Mouse (Mus musculus): ENCODE measurements around the gene Zfp36l1.

The Zfp36l1 gene

DNA sequence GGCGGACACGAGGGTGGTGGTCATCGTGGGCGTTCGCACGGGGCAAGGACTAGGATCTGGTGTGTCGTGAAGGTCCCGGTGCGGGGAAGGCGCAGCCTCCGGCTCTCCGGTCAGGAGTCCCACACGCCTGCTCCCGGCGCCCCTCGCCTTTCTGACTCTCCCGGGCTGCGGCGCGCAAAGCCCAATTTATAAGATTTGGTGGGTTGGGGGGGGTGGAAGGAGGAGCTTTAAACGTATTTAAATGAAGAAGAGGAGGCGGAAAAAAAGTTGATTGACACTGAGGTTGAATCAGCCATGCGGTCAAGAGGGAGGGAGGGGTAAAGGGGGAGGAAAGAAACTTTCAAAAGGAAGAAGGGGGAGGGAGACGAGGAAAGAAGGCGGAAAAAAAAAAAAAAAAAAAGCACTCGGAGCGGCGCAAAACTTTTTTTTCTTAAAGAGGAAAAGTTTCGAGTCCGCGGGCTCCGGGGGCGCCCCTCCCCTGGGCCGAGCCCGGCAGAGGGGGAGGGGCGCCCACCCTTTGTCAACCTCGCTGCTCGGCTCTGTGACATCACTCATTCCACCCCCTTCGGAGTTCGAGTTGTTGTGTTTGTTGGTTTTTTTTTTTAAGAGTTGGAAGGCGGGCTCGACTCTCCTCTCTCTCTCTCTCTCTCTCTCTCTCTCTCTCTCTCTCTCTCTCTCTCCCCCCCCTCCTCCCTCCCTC is at the start of gene Zfp36l1:
Gene Zfp36l1, minus strand, starts transcription at position 162 of the 700 bp plus-strand sequence.
- peak; percentile 87 to 94 for DNase-seq (ENCODE audit: low spot score in 2 of 2)

GRCm38 (mm10) chr12:80162448-80162847 is 49.6 kb upstream of the Zfp36l1 start:
- DNase-seq (ENCODE audit: low spot score in 2 of 2) = no peak

GRCm38 (mm10) chr12:80157675-80158074 is 44.9 kb upstream of the Zfp36l1 start:
- DNase-seq (ENCODE audit: low spot score in 2 of 2) = no peak

DNA sequence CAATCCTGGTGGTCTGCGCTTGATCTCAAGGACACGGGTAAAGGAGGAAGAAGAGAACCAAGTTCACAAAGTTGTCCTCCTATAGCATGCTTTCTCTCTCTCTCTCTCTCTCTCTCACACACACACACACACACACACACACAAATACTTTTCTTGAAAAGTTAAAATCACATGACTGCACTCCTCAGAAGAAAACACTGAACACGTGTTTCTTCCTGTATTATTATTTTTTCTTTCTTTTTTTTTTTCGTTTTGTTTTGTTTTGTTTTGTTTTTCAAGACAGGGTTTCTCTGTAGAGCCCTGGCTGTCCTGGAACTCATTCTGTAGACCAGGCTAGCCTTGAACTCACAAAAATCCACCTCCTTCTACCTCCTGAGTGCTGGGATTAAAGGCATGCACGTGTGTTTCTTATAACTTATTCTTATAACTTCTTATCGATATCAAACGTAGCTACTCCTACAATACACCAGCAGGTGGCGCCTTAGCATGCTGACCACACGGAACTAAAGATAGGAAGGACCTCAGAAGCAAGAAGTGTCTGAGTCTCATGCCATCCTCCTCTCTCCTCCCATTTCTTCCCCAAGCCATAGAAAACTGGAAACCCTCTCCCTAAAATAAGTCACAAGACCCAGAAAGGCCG is 41.0 kb upstream of the Zfp36l1 start:
- peak; percentile 51 to 82 for DNase-seq (ENCODE audit: low spot score in 2 of 2)

DNA sequence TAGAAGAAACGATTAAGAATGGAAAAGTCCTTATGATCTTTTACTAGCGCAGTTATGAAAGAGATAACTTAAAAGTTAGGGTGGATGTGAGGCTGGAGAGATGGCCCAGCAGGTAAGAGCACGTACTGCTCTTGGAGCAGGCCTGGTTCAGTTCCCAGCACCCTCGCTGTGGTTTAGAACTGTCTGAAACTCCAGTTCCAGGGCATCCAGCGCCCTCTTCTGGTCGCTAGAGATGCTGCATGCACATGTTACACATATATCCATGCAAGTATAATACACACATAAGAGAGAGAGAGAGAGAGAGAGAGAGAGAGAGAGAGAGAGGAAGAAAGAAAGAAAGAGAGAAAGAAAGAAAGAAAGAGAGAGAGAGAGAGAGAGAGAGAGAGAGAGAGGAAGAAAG is 40.3 kb upstream of the Zfp36l1 start:
- no peak for DNase-seq (ENCODE audit: low spot score in 2 of 2)

- no peak for DNase-seq (ENCODE audit: low spot score in 2 of 2)
Measured at GRCm38 (mm10) chr12:80151821-80152220, 39.0 kb upstream of the Zfp36l1 start.

- peak in 1 of 2 experiments; percentile 61 for DNase-seq (ENCODE audit: low spot score in 2 of 2)
Measured at GRCm38 (mm10) chr12:80150624-80151023, 37.8 kb upstream of the Zfp36l1 start.

DNA sequence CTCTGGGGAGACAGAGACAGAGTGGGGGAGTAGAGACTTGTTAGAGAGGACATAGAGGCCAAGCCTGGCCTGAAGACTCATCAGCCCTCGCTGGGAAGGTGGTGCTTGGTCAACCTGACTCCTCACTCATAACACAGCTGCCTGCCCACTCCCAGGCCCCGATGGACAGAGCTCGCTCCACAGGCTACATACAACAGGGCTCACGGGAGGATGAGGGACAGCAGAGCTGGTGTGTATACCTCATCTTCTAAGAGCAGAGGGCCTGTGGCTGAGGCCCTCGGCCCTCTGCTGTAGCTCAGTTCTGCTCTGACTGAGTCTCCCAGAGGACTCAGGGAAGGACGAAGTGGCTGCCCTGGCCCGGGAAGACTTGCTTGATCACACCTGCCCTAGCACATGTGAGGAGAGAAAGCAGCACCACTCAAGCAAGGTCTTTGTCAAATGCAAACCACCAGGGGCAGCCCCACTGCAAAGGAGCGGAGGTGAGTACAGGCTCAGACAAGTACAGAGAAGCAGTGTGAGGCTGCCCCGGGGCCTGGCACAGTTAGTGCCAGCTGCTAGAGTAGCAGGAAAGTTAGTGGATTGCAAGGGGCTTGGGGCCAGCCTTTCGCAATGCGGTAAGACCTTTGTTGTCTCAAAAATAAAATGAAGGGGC is 34.9 kb upstream of the Zfp36l1 start:
- DNase-seq (ENCODE audit: low spot score in 2 of 2) = no peak

GRCm38 (mm10) chr12:80146227-80147223 is 33.7 kb upstream of the Zfp36l1 start:
- DNase-seq (ENCODE audit: low spot score in 2 of 2) = peak; percentile 56 to 84

- no peak for DNase-seq (ENCODE audit: low spot score in 2 of 2)
Measured at GRCm38 (mm10) chr12:80145365-80145764, 32.6 kb upstream of the Zfp36l1 start.

- DNase-seq (ENCODE audit: low spot score in 2 of 2) = no peak
Measured at GRCm38 (mm10) chr12:80144846-80145245, 32.0 kb upstream of the Zfp36l1 start.

DNA sequence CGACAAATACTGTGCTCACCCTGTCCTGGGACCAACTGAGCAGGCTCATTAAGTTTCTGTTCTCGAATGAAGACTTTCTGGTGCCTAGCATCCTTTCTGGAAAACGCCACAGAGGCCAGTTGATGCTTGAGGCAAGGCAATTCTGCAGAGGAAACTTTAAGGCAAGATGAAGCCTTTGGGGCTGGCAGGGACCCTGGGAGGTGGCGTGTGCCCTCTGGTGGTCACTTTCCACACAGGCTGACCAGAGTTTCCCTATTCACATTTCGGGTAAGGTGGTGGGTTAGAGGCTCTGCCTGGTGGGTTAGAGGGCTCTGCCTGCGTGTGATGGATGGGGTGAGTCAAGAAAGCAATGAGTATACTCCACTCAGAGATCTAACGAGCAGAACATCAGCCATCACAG is 28.7 kb upstream of the Zfp36l1 start:
- DNase-seq (ENCODE audit: low spot score in 2 of 2) = peak; percentile 48 to 83

- DNase-seq (ENCODE audit: low spot score in 2 of 2) = no peak
Measured at GRCm38 (mm10) chr12:80141011-80141410, 28.2 kb upstream of the Zfp36l1 start.

- DNase-seq (ENCODE audit: low spot score in 2 of 2) = no peak
Measured at GRCm38 (mm10) chr12:80137744-80138143, 24.9 kb upstream of the Zfp36l1 start.

DNA sequence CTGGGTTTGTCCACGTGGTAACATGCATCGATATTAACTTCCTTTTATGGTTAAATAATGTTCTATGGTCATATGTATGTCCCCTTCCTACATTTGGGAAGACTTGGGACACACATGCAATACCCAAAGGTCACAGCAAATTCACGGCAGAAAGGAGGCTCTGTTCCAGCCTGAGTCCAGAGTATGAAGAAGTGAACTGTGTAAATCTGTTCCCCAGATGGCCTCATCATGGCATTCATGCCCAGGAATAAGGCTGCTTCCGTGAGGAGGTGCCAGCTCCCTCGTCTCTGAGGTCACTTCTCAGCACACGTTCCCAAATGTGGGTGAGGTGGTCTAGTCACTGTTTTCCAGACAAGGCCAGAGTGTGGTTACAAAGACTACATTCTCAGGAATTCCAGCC is 24.4 kb upstream of the Zfp36l1 start:
- no peak for DNase-seq (ENCODE audit: low spot score in 2 of 2)

DNA sequence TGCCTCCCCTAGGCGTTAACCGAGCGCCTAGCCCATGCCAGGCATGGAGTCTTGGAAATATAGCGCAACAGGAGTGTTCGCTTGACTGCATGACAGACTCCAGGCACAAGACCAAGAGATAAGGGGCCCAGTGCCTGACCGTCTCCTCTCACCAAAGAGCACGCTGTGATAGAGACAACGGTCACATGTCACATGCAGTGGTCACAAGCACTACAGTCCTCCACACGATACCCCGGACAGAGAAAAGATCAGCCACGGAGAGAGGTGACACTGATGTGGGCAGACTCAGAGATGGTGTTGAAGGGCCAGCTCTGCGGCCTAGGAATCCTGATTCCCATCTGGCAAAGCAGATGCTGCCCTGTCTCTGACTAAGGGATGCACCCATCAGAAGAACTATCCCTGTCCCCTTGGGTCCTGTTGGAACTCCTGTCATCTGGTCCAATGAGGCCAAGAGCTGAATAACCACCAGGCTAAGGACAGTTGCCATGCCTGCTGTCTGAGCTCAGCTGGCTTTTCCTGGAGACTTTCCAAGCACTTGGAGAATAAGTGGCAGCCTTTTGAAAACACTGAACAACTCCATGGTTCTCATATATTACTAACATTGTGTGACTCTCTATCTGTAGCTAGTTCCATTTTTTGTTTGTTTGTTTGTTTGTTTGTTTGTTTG is 23.6 kb upstream of the Zfp36l1 start:
- no peak for DNase-seq (ENCODE audit: low spot score in 2 of 2)

DNA sequence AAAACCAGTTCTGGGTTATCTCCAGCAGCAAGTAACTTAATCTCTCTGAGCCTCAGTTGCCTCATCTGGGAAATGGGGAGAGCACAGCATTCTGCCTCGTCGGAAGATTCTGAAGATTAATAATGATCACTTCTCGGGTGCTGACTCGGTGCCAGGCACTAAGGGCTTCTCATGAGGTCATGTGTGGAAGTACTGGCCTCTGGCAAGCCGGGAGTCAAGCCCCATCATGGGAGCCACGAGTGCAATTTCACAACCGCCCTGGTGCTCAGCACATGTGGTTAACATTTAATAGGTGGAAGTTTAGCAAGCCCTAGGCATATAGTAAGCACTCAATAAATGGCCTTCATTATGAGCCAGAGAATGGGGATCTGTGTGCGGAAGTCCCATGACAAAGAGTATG is 22.4 kb upstream of the Zfp36l1 start:
- no peak for DNase-seq (ENCODE audit: low spot score in 2 of 2)

DNA sequence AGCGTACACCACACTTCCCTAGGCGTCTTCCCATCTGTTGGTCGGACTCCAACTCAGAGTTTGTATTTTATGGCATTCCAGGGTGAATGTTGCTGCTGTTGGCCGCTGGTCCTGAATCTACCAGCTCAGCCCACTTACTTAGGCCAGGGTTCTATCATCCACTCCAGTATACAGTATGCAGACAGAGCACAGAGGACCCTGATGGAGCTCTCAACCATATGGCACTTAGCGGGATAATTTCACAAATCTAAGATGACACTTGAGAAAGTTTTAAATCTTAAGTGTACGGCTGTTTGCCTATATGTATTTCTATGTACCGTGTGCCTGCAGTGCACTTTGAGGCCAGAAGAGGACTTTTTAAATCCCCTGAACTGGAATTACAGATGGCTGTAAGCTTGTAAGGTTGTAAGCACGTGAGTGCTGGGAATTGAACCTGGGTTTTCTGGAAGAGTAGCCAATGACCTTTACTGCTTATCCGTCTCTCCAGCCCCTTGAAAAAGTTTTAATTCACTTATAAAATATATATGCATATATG is 20.3 kb upstream of the Zfp36l1 start:
- no peak for DNase-seq (ENCODE audit: low spot score in 2 of 2)

- peak; percentile 85 to 94 for DNase-seq (ENCODE audit: low spot score in 2 of 2)
Measured at GRCm38 (mm10) chr12:80132250-80133003, 19.6 kb upstream of the Zfp36l1 start.
